Mouse (Mus musculus) hindbrain, embryonic 11.5 days (tissue): ENCODE data around the gene Crybb1. TPM values are rescaled to one million over a fixed set of nuclear protein-coding genes. Genes with fewer than 3 reads are reported as not detected.

Experiments used
- ATAC-seq: fragments of 200-750 bp; cut with Nextera tagmentation; 2 replicates; pipeline ENCODE4 v1.8.0; 2017; ENCODE audit warnings: mild to moderate bottlenecking, moderate TSS enrichment, moderate library complexity; ENCODE audit not compliant: low FRiP score
- DNase-seq: peaks from one replicate; pipeline ENCODE4 v3.0.0-alpha.2; 2015; ENCODE audit warnings: low spot score
- H3K27ac ChIP-seq: fragments of 300-500 bp; sonication (generic); 2 replicates; pipeline ENCODE4 v1.5.1; 2014; ENCODE audit warnings: mild to moderate bottlenecking, low read depth, low read length
- H3K27me3 ChIP-seq: fragments of 300-500 bp; sonication (generic); 2 replicates; pipeline ENCODE4 v1.6.1; 2014; ENCODE audit warnings: mild to moderate bottlenecking, low read length, moderate library complexity, mixed read lengths; ENCODE audit not compliant: control insufficient read depth, insufficient read depth
- H3K36me3 ChIP-seq: fragments of 300-500 bp; sonication (generic); 2 replicates; pipeline ENCODE4 v1.6.1; 2014; ENCODE audit warnings: mild to moderate bottlenecking, low read length, moderate library complexity, mixed read lengths; ENCODE audit not compliant: control insufficient read depth, insufficient read depth
- H3K4me1 ChIP-seq: fragments of 300-500 bp; sonication (generic); replicated peaks from 2 replicates; pipeline ENCODE4 v1.6.1; 2014; ENCODE audit warnings: low read length, mixed read lengths; ENCODE audit not compliant: control insufficient read depth, insufficient read depth
- H3K4me2 ChIP-seq: fragments of 300-500 bp; sonication (generic); replicated peaks from 2 replicates; pipeline ENCODE4 v1.6.1; 2014; ENCODE audit warnings: mild to moderate bottlenecking, low read depth, low read length
- H3K4me3 ChIP-seq: fragments of 300-500 bp; sonication (generic); 2 replicates; pipeline ENCODE4 v1.5.1; 2014; ENCODE audit warnings: low read depth, low read length
- H3K9ac ChIP-seq: fragments of 300-500 bp; sonication (generic); 2 replicates; pipeline ENCODE4 v1.6.1; 2014; ENCODE audit warnings: low read depth, low read length
- H3K9me3 ChIP-seq: fragments of 300-500 bp; sonication (generic); 2 replicates; pipeline ENCODE4 v1.6.1; 2016; ENCODE audit warnings: low read length; ENCODE audit not compliant: control insufficient read depth
- WGBS: fragments of 180-500 bp; shearing (Covaris S2); extraction: QIAGEN DNeasy Blood & Tissue Kit; methylation state at CpG from one replicate; pipeline ENCODE4 v1.1.7; 2014; 5-methylcytosine and 5-hydroxymethylcytosine counted together
- polyA plus RNA-seq: library from polyadenylated mRNA; unstranded; fragments of >200 nt; fragmentation: Nextera tagmentation; extraction: Ambion mirVana; gene quantifications from 2 replicates; pipeline ENCODE4 v1.2.1, GENCODE M21; 2014

Gene Crybb1
- polyA plus RNA-seq, 1 experiment from 2014 or later: 0.88 TPM

DNA sequence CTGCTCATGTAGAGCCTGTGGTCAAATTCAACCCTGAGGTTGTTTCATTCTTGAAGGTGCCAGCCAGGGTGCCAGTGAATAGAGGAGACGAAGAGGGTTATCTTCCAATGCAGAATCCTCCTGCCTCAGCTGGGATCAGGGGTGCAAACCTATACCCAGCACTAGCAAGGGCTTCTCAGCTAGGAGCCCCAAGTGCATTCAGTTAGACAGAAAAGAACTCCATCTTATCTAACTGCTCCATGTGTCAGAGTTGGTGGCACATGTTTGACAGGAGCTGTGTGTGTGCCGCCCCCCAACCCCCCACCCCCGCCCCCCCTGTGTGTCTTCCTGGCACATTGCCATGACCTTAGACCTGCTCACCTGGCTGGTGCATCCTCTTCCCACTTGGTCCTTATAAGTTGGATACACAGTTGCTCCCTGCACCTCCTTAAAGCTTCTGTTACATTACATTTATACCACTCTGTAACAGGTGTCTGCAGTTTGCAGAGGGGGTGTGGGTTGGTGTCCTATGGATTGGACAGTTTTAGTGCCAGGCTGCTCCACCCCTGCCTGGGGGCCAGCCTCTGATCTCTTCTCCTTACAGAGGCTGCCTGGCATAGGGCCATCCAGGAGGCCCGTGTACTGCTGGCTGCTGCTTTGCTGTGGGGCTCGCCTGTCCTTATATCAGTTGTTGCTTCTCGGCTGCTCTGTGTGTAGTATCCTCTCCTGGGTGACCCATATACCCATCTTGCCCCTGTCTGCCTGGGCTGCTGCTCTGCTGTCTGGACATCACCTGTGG, 41.0 kb downstream of the Crybb1 start:
- Histone ChIP-seq H3K4me1 (no peaks in the 10 kb centered on the region; the same call in 1 of the 2 replicates), H3K27ac (no peak overlapping the region), H3K27me3 (no peaks in the 10 kb centered on the region), H3K4me2 (no peak overlapping the region), H3K9me3 (no peaks in the 10 kb centered on the region), H3K36me3 (no peaks in the 10 kb centered on the region), H3K4me3 (no peak overlapping the region), H3K9ac (no peak overlapping the region)
- no peak for DNase-seq
- ATAC-seq: no peak
- WGBS: 87% methylated on average over 6 of the region's 6 CpGs

- WGBS: 81% methylated on average over 2 of the region's 2 CpGs
- no peaks in the 10 kb centered on the region; the same call in 1 of the 2 replicates for H3K4me1 ChIP-seq
- no peak for ATAC-seq
- no peaks in the 10 kb centered on the region for H3K9me3 ChIP-seq
- H3K4me2 ChIP-seq: no peak overlapping the region
- H3K27me3 ChIP-seq: no peaks in the 10 kb centered on the region
- no peak for DNase-seq
- H3K27ac ChIP-seq: no peak overlapping the region
- H3K9ac ChIP-seq: no peak overlapping the region
- H3K4me3 ChIP-seq: no peak overlapping the region
- H3K36me3 ChIP-seq: no peaks in the 10 kb centered on the region
Measured at GRCm38 (mm10) chr5:112297257-112297656, 41.6 kb downstream of the Crybb1 start.

- H3K4me1 ChIP-seq: no peaks in the 10 kb centered on the region; the same call in 1 of the 2 replicates
- no peak overlapping the region for H3K9ac ChIP-seq
- no peaks in the 10 kb centered on the region for H3K27me3 ChIP-seq
- no peaks in the 10 kb centered on the region for H3K9me3 ChIP-seq
- H3K4me2 ChIP-seq: no peak overlapping the region
- DNase-seq (no peak), ATAC-seq (no peak)
- 0 out of 2 replicates have a peak overlapping the region, but pooled peaks have one; percentile 17 for H3K27ac ChIP-seq
- H3K36me3 ChIP-seq: no peaks in the 10 kb centered on the region
- WGBS: 87% methylated on average over 12 of the region's 12 CpGs
- H3K4me3 ChIP-seq: no peak overlapping the region
Measured at GRCm38 (mm10) chr5:112298226-112298988, 42.8 kb downstream of the Crybb1 start.

DNA sequence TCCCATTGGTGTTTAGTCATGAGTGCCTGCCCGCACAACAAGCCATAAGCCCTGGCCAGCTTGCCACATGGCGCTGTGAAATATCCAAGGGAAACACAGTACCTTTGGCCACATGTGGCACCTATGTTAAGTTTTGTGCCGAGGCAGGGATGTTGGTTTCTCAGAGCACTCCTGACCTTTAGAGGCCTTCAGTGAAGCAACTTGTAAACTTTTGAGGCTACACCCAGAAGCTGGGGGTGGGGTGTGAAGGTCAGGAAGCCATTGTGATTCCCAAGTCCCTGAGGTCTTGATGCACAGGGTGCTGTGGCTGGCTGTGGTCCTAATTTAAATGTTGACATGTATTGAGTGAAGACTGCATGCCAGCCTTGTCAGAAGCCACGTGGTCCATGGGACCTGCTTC, 43.8 kb downstream of the Crybb1 start:
- WGBS: 85% methylated on average over 4 of the region's 4 CpGs
- H3K4me2 ChIP-seq: no peak overlapping the region
- no peaks in the 10 kb centered on the region for H3K36me3 ChIP-seq
- H3K9ac ChIP-seq: no peak overlapping the region
- no peak for ATAC-seq
- H3K9me3 ChIP-seq: no peaks in the 10 kb centered on the region
- H3K27me3 ChIP-seq: no peaks in the 10 kb centered on the region
- no peak overlapping the region for H3K27ac ChIP-seq
- no peak for DNase-seq
- H3K4me3 ChIP-seq: no peak overlapping the region
- no peaks in the 10 kb centered on the region; the same call in 1 of the 2 replicates for H3K4me1 ChIP-seq

GRCm38 (mm10) chr5:112300112-112300511, 44.5 kb downstream of the Crybb1 start:
- H3K4me3 ChIP-seq: no peak overlapping the region
- DNase-seq (no peak), ATAC-seq (no peak)
- WGBS: 84% methylated on average over 2 of the region's 2 CpGs
- H3K9ac ChIP-seq: no peak overlapping the region
- no peaks in the 10 kb centered on the region for H3K36me3 ChIP-seq
- no peaks in the 10 kb centered on the region for H3K27me3 ChIP-seq
- H3K4me2 ChIP-seq: no peak overlapping the region
- H3K27ac ChIP-seq: no peak overlapping the region
- no peaks in the 10 kb centered on the region for H3K9me3 ChIP-seq
- H3K4me1 ChIP-seq: no peaks in the 10 kb centered on the region

DNA sequence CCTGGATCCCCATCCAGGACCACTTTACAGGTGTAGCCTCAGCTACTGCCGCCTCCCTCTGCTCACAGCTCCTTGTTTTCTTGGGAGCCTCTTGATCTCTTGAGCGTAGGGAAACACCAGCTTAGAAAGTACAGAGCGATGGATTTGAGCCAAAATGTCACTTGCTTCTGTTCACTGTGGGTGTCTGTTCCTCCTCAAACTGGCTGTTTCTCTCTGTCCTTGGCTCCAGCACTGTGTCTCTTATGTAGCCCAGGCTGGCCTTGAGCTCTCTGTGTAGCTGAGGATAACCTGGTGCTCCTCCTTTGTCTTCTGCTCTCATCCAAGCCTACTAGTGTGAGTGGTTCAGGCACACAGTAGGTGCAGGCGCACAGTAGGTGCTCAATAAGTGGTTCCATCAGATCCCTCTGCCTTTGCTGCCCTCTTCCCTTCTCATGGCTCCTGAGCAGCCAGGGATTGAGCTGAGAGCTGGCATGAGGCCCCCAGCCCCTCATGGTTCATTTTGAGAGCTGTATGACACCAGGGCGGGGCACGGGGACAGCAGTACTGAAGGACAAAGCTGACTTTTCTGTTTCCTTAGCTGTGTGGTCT, 45.2 kb downstream of the Crybb1 start:
- Histone ChIP-seq H3K4me2 (no peak overlapping the region), H3K27me3 (no peaks in the 10 kb centered on the region), H3K4me1 (no peaks in the 10 kb centered on the region), H3K36me3 (no peaks in the 10 kb centered on the region), H3K9ac (no peak overlapping the region), H3K4me3 (no peak overlapping the region), H3K9me3 (no peaks in the 10 kb centered on the region), H3K27ac (no peak overlapping the region)
- 91% methylated on average over 6 of the region's 6 CpGs for WGBS
- no peak for ATAC-seq
- no peak for DNase-seq

DNA sequence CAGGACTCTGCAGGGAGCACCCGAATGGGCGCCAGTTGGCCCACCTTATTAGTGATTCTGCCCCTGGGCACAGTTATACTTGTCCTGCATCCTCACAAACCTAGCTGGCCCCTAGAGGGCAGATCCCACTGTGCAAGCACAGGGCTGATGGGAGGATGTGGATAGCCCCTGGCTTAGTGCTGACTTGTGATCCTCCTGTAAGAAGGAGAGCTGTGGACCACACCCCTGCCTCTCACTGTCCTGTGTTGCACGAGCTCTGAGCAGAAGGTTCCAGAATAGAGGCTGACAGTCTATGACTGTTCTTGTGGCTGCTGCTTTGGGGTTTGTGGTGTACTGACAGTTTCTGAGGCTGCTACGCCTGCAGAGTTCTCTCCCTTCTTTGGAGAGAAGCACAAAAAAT, 46.1 kb downstream of the Crybb1 start:
- Histone ChIP-seq H3K9ac (no peak overlapping the region), H3K27ac (no peak overlapping the region)
- 89% methylated on average over 4 of the region's 4 CpGs for WGBS

DNA sequence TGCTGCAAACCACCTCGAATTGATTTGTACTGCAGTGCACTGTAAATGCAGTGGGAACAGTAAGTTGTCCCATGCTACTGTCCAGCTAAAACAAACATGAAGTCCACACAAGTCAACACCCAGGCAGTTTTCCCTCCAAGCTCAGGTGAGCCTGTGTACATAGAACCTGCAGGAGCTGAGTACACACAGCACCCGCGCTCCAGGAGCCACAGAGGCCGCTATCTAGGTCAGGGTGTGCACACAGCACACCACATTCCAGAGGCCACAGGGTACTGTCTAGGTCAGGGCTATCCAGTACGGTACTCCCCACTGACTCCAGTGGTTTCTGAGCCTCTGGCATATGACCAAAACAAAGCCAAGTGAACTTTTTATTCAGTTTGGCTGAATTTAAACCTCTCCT, 46.7 kb downstream of the Crybb1 start:
- Histone ChIP-seq H3K27me3 (no peaks in the 10 kb centered on the region), H3K4me3 (no peak overlapping the region), H3K36me3 (no peaks in the 10 kb centered on the region), H3K27ac (no peak overlapping the region), H3K4me2 (no peak overlapping the region), H3K9ac (no peak overlapping the region), H3K9me3 (no peaks in the 10 kb centered on the region), H3K4me1 (no peaks in the 10 kb centered on the region)
- ATAC-seq (no peak), DNase-seq (no peak)
- 90% methylated on average over 5 of the region's 5 CpGs for WGBS

More for the DNA sequence above, 46.1 kb downstream of the Crybb1 start:
- H3K4me3 ChIP-seq: no peak overlapping the region
- H3K36me3 ChIP-seq: no peaks in the 10 kb centered on the region
- no peak for ATAC-seq
- DNase-seq: no peak
- H3K9me3 ChIP-seq: no peaks in the 10 kb centered on the region
- H3K4me2 ChIP-seq: no peak overlapping the region
- no peaks in the 10 kb centered on the region for H3K27me3 ChIP-seq
- no peaks in the 10 kb centered on the region for H3K4me1 ChIP-seq
